Mouse (Mus musculus): ENCODE data around the gene Rps8. TPM values are rescaled to one million over a fixed set of nuclear protein-coding genes. Genes with fewer than 3 reads are reported as not detected.

Gene Rps8
- polyA plus RNA-seq, 1 experiment from 2014 or later = 668 TPM

GRCm38 (mm10) chr4:117131198-117131597, 24.8 kb downstream of the Rps8 start:
- WGBS = 50% methylated on average over 6 of the region's 6 CpGs
- ATAC-seq (ENCODE audit: low FRiP score) = no peak
- Histone ChIP-seq H3K27me3 (peaks cover 31% of the 10 kb centered on the region), H3K4me2 (peak overlapping the region; percentile 93), H3K9me3 (no peaks in the 10 kb centered on the region), H3K27ac (0 out of 2 replicates have a peak overlapping the region, but pooled peaks have one; percentile 1), H3K4me1 (peaks cover 44% of the 10 kb centered on the region), H3K9ac (peak overlapping the region; percentile 83; the same call in 1 of the 2 replicates), H3K4me3 (replicated peaks) (no peak overlapping the region), H3K36me3 (replicated peaks) (peaks cover 22% of the 10 kb centered on the region)

GRCm38 (mm10) chr4:117130790-117131189, 25.3 kb downstream of the Rps8 start:
- peaks cover 48% of the 10 kb centered on the region for H3K4me1 ChIP-seq
- no peak overlapping the region for H3K4me3 ChIP-seq (replicated peaks)
- H3K27me3 ChIP-seq = peaks cover 29% of the 10 kb centered on the region
- 33% methylated on average over 6 of the region's 6 CpGs for WGBS
- peaks cover 22% of the 10 kb centered on the region for H3K36me3 ChIP-seq (replicated peaks)
- H3K27ac ChIP-seq = 0 out of 2 replicates have a peak overlapping the region, but pooled peaks have one; percentile 1
- H3K9me3 ChIP-seq = no peaks in the 10 kb centered on the region
- no peak for ATAC-seq (ENCODE audit: low FRiP score)
- peak overlapping the region; percentile 93; the same call in 1 of the 2 replicates for H3K4me2 ChIP-seq
- no peak overlapping the region for H3K9ac ChIP-seq

- H3K36me3 ChIP-seq (replicated peaks) = peaks cover 22% of the 10 kb centered on the region
- peaks cover 54% of the 10 kb centered on the region for H3K4me1 ChIP-seq
- WGBS = 92% methylated on average over 33 of the region's 33 CpGs
- no peaks in the 10 kb centered on the region for H3K9me3 ChIP-seq
- no peak for ATAC-seq (ENCODE audit: low FRiP score)
- peaks cover 22% of the 10 kb centered on the region for H3K27me3 ChIP-seq
- no peak overlapping the region for H3K9ac ChIP-seq
- H3K27ac ChIP-seq = no peak overlapping the region
- no peak overlapping the region for H3K4me3 ChIP-seq (replicated peaks)
- no peak overlapping the region for H3K4me2 ChIP-seq
Observed at GRCm38 (mm10) chr4:117127991-117128686, 27.9 kb downstream of the Rps8 start.

GRCm38 (mm10) chr4:117126675-117127290, 29.3 kb downstream of the Rps8 start, which contains the start of gene Tctex1d4:
Gene Tctex1d4, plus strand, starts transcription at chr4:117126794.
- Histone ChIP-seq H3K4me3 (replicated peaks) (no peak within 1 kb of the TSS), H3K9ac (no peak within 1 kb of the TSS)
- WGBS = 86% methylated on average over 9 of the region's 9 CpGs

GRCm38 (mm10) chr4:117125910-117126674, 30.0 kb downstream of the Rps8 start:
- Histone ChIP-seq H3K27me3 (peaks cover 6% of the 10 kb centered on the region; the same call in 1 of the 2 replicates), H3K9ac (no peak overlapping the region), H3K27ac (peak overlapping the region; percentile 80), H3K4me2 (no peak overlapping the region), H3K36me3 (replicated peaks) (peaks cover 22% of the 10 kb centered on the region), H3K4me3 (replicated peaks) (no peak overlapping the region), H3K4me1 (peaks cover 38% of the 10 kb centered on the region), H3K9me3 (no peaks in the 10 kb centered on the region)
- ATAC-seq (ENCODE audit: low FRiP score) = no peak
- WGBS = 57% methylated on average over 15 of the region's 15 CpGs

More at GRCm38 (mm10) chr4:117126675-117127290, 29.3 kb downstream of the Rps8 start, which contains the start of gene Tctex1d4:
- H3K36me3 ChIP-seq (replicated peaks) = peaks cover 22% of the 10 kb centered on the region
- no peak for ATAC-seq (ENCODE audit: low FRiP score)
- H3K27ac ChIP-seq = peak within 1 kb of the TSS; percentile 80
- peaks cover 8% of the 10 kb centered on the region; the same call in 1 of the 2 replicates for H3K27me3 ChIP-seq
- peaks cover 41% of the 10 kb centered on the region for H3K4me1 ChIP-seq
- peak within 1 kb of the TSS; percentile 24; the same call in 1 of the 2 replicates for H3K4me2 ChIP-seq
- H3K9me3 ChIP-seq = no peaks in the 10 kb centered on the region

- peak within 1 kb of the TSS; percentile 24 for H3K4me2 ChIP-seq
- H3K9me3 ChIP-seq = no peaks in the 10 kb centered on the region
- H3K27ac ChIP-seq = peak within 1 kb of the TSS; percentile 80
- WGBS = 32% methylated on average over 8 of the region's 8 CpGs
- peak; percentile 55; the same call in 1 of the 2 replicates for ATAC-seq (ENCODE audit: low FRiP score)
- H3K4me1 ChIP-seq = peaks cover 34% of the 10 kb centered on the region
- H3K9ac ChIP-seq = peak within 1 kb of the TSS; percentile 56
- H3K36me3 ChIP-seq (replicated peaks) = peaks cover 20% of the 10 kb centered on the region
- H3K27me3 ChIP-seq = peaks cover 5% of the 10 kb centered on the region; the same call in 1 of the 2 replicates
- H3K4me3 ChIP-seq (replicated peaks) = no peak within 1 kb of the TSS; the same call in 1 of the 2 replicates
Observed at GRCm38 (mm10) chr4:117125348-117125909, 30.6 kb downstream of the Rps8 start, which contains the start of gene Btbd19. Gene Btbd19, minus strand, starts transcription at chr4:117125725.

- H3K27ac ChIP-seq = peak overlapping the region; percentile 80
- ATAC-seq (ENCODE audit: low FRiP score) = no peak
- H3K4me2 ChIP-seq = peak overlapping the region; percentile 24
Observed at GRCm38 (mm10) chr4:117124518-117125347, 31.3 kb downstream of the Rps8 start.

GRCm38 (mm10) chr4:117124218-117124517, 31.9 kb downstream of the Rps8 start:
- Histone ChIP-seq H3K9ac (no peak overlapping the region), H3K9me3 (no peaks in the 10 kb centered on the region), H3K4me3 (replicated peaks) (no peak overlapping the region), H3K27me3 (no peaks in the 10 kb centered on the region), H3K27ac (no peak overlapping the region), H3K36me3 (replicated peaks) (peaks cover 12% of the 10 kb centered on the region), H3K4me2 (no peak overlapping the region), H3K4me1 (peaks cover 36% of the 10 kb centered on the region)
- WGBS = 96% methylated on average over 3 of the region's 3 CpGs
- no peak for ATAC-seq (ENCODE audit: low FRiP score)

More at GRCm38 (mm10) chr4:117124518-117125347, 31.3 kb downstream of the Rps8 start:
- Histone ChIP-seq H3K4me3 (replicated peaks) (no peak overlapping the region; the same call in 1 of the 2 replicates), H3K4me1 (peaks cover 34% of the 10 kb centered on the region), H3K36me3 (replicated peaks) (peaks cover 15% of the 10 kb centered on the region), H3K9ac (peak overlapping the region; percentile 56), H3K9me3 (no peaks in the 10 kb centered on the region), H3K27me3 (no peaks in the 10 kb centered on the region)
- 80% methylated on average over 14 of the region's 14 CpGs for WGBS

GRCm38 (mm10) chr4:117123546-117124217, 32.4 kb downstream of the Rps8 start:
- H3K27ac ChIP-seq = no peak overlapping the region
- H3K4me3 ChIP-seq (replicated peaks) = no peak overlapping the region
- 86% methylated on average over 7 of the region's 9 CpGs for WGBS

GRCm38 (mm10) chr4:117122209-117122608, 33.8 kb downstream of the Rps8 start:
- Histone ChIP-seq H3K36me3 (replicated peaks) (no peaks in the 10 kb centered on the region), H3K4me1 (peaks cover 36% of the 10 kb centered on the region), H3K4me2 (no peak overlapping the region), H3K4me3 (replicated peaks) (no peak overlapping the region), H3K27ac (no peak overlapping the region), H3K9ac (no peak overlapping the region), H3K9me3 (no peaks in the 10 kb centered on the region), H3K27me3 (no peaks in the 10 kb centered on the region)
- 71% methylated on average over 4 of the region's 4 CpGs for WGBS
- ATAC-seq (ENCODE audit: low FRiP score) = no peak

More at GRCm38 (mm10) chr4:117123546-117124217, 32.4 kb downstream of the Rps8 start:
- Histone ChIP-seq H3K9me3 (no peaks in the 10 kb centered on the region), H3K4me1 (peaks cover 36% of the 10 kb centered on the region), H3K36me3 (replicated peaks) (peaks cover 7% of the 10 kb centered on the region), H3K4me2 (no peak overlapping the region), H3K9ac (no peak overlapping the region), H3K27me3 (no peaks in the 10 kb centered on the region)
- ATAC-seq (ENCODE audit: low FRiP score) = no peak
